Mouse (Mus musculus) bone marrow, adult 2 months (tissue): ENCODE data around the gene Ypel4. TPM values are rescaled to one million over a fixed set of nuclear protein-coding genes. Genes with fewer than 3 reads are reported as not detected.

Experiments used
- H3K27ac ChIP-seq: fragments of 200-500 bp; 2 replicates; pipeline ENCODE4 v1.5.1; 2012; ENCODE audit warnings: low read depth, mild to moderate bottlenecking, control low read depth, inconsistent platforms, low read length; ENCODE audit not compliant: control insufficient read depth, poor library complexity, insufficient read depth
- H3K4me1 ChIP-seq: fragments of 200-500 bp; 2 replicates; pipeline ENCODE4 v1.6.1; 2011; ENCODE audit warnings: low read length; ENCODE audit not compliant: control insufficient read depth, insufficient read depth
- H3K4me3 ChIP-seq: fragments of 200-500 bp; replicated peaks from 2 replicates; pipeline ENCODE3; 2011; ENCODE audit warnings: mild to moderate bottlenecking, low read depth, low read length, control low read depth; ENCODE audit not compliant: control insufficient read depth
- CTCF ChIP-seq: fragments of 200-500 bp; IDR thresholded peaks from 2 replicates; pipeline ENCODE4 v1.5.1; 2011; ENCODE audit warnings: low read length, control low read depth; ENCODE audit not compliant: control insufficient read depth, insufficient read depth
- POLR2A ChIP-seq: fragments of 200-500 bp; IDR thresholded peaks from 2 replicates; pipeline ENCODE4 v1.6.1; 2011; ENCODE audit warnings: low read depth, mild to moderate bottlenecking, control low read depth, low read length, borderline replicate concordance; ENCODE audit not compliant: control insufficient read depth
- WGBS: fragments of 180-500 bp; shearing (Covaris S2); methylation state at CpG from one replicate; pipeline ENCODE4 v1.1.7; 2018; 5-methylcytosine and 5-hydroxymethylcytosine counted together
- polyA plus RNA-seq: library from polyadenylated mRNA; stranded (reverse); fragments of >200 nt; gene quantifications from 2 replicates; pipeline ENCODE4 v1.2.4, GENCODE M21; 2011; ENCODE audit warnings: low replicate concordance; ENCODE audit not compliant: missing spikeins, insufficient read depth, insufficient read length

Ypel4 gene
- polyA plus RNA-seq, 1 experiment, result 242 TPM

GRCm38 (mm10) chr2:84761309-84761708 is 27.5 kb downstream of the Ypel4 start:
- 78% methylated on average over 3 of the region's 3 CpGs for WGBS
- no peaks in the 10 kb centered on the region for H3K4me1 ChIP-seq
- no peak overlapping the region for H3K4me3 ChIP-seq
- TF ChIP-seq CTCF, result no peak
- no peak overlapping the region for H3K27ac ChIP-seq

- TF ChIP-seq POLR2A (no peak), CTCF (no peak)
- Histone ChIP-seq H3K4me3 (no peak overlapping the region), H3K27ac (no peak overlapping the region), H3K4me1 (no peaks in the 10 kb centered on the region)
- 54% methylated on average over 1 of the region's 1 CpGs for WGBS
These were observed 28.0 kb downstream of the Ypel4 start for GRCm38 (mm10) chr2:84761840-84762239.

GRCm38 (mm10) chr2:84762295-84762694 is 28.4 kb downstream of the Ypel4 start:
- Histone ChIP-seq H3K4me3 (no peak overlapping the region), H3K27ac (no peak overlapping the region), H3K4me1 (no peaks in the 10 kb centered on the region)
- WGBS, result 49% methylated on average over 4 of the region's 4 CpGs
- TF ChIP-seq POLR2A (no peak), CTCF (no peak)

- TF ChIP-seq POLR2A, result no peak
- TF ChIP-seq CTCF, result no peak
- Histone ChIP-seq H3K27ac (no peak overlapping the region), H3K4me3 (no peak overlapping the region), H3K4me1 (no peaks in the 10 kb centered on the region)
- 25% methylated on average over 1 of the region's 1 CpGs for WGBS
These were observed 29.0 kb downstream of the Ypel4 start for GRCm38 (mm10) chr2:84762818-84763217.

- Histone ChIP-seq H3K4me3 (no peak overlapping the region), H3K27ac (no peak overlapping the region), H3K4me1 (no peaks in the 10 kb centered on the region)
- 64% methylated on average over 6 of the region's 6 CpGs for WGBS
- TF ChIP-seq CTCF (no peak), POLR2A (no peak)
These were observed 36.6 kb downstream of the Ypel4 start for GRCm38 (mm10) chr2:84770501-84770900.

- 64% methylated on average over 4 of the region's 4 CpGs for WGBS
- Histone ChIP-seq H3K27ac (no peak overlapping the region), H3K4me3 (no peak overlapping the region), H3K4me1 (no peaks in the 10 kb centered on the region)
- TF ChIP-seq POLR2A (no peak), CTCF (no peak)
These were observed 38.6 kb downstream of the Ypel4 start for GRCm38 (mm10) chr2:84772454-84772853.

- H3K27ac ChIP-seq, result no peak overlapping the region
- H3K4me3 ChIP-seq, result no peak overlapping the region
- no peak for TF ChIP-seq CTCF
- TF ChIP-seq POLR2A, result no peak
- 78% methylated on average over 5 of the region's 5 CpGs for WGBS
- no peaks in the 10 kb centered on the region for H3K4me1 ChIP-seq
These were observed 39.3 kb downstream of the Ypel4 start for GRCm38 (mm10) chr2:84773195-84773594.

- 71% methylated on average over 15 of the region's 15 CpGs for WGBS
- TF ChIP-seq POLR2A (no peak), CTCF (no peak)
- no peak overlapping the region for H3K4me3 ChIP-seq
- no peak overlapping the region for H3K27ac ChIP-seq
- no peaks in the 10 kb centered on the region for H3K4me1 ChIP-seq
These were observed 40.9 kb downstream of the Ypel4 start for GRCm38 (mm10) chr2:84774751-84775150.

GRCm38 (mm10) chr2:84775241-84775640 is 41.4 kb downstream of the Ypel4 start, which contains the start of gene Serping1:
TSS of gene Serping1 (minus strand) at chr2:84775444.
- WGBS, result 84% methylated on average over 9 of the region's 9 CpGs

More at GRCm38 (mm10) chr2:84775241-84775640, 41.4 kb downstream of the Ypel4 start, which contains the start of gene Serping1:
- no peak within 1 kb of the TSS for H3K27ac ChIP-seq
- H3K4me3 ChIP-seq, result no peak within 1 kb of the TSS
- H3K4me1 ChIP-seq, result no peaks in the 10 kb centered on the region
- TF ChIP-seq POLR2A (no peak), CTCF (no peak)
